Mouse (Mus musculus) CH12.LX (cell line): ENCODE data around the gene Serpinb13. TPM values are rescaled to one million over a fixed set of nuclear protein-coding genes. Genes with fewer than 3 reads are reported as not detected.

ENCODE experiments used
- DNase-seq: peaks from one replicate; pipeline ENCODE4 v3.0.0-alpha.2; 2013; ENCODE audit errors: extremely low read depth
- H3K27ac ChIP-seq: 2 replicates; pipeline ENCODE4 v1.5.1; 2012; ENCODE audit warnings: low read depth, mild to moderate bottlenecking, control low read depth, moderate library complexity; ENCODE audit not compliant: insufficient read depth
- H3K27me3 ChIP-seq: replicated peaks from 2 replicates; pipeline ENCODE3; 2012; ENCODE audit warnings: inconsistent platforms
- H3K36me3 ChIP-seq, 2 experiments: replicated peaks in 1 of 2; 2 replicates each; pipeline versions ENCODE3 to v1.6.1; 2012; ENCODE audit warnings: inconsistent platforms in 1 of 2, low read length in 1 of 2, mild to moderate bottlenecking in 1 of 2, mixed read lengths in 1 of 2, moderate library complexity in 1 of 2; ENCODE audit not compliant: control insufficient read depth in 1 of 2, insufficient read depth in 1 of 2
- H3K4me1 ChIP-seq, 2 experiments: 2 replicates each; pipeline ENCODE4 v1.6.1; 2012; ENCODE audit warnings: inconsistent platforms in 1 of 2, moderate library complexity in 1 of 2; ENCODE audit not compliant: insufficient read depth in 2 of 2, control insufficient read depth in 1 of 2
- H3K4me2 ChIP-seq: 2 replicates; pipeline ENCODE4 v1.6.1; 2012; ENCODE audit warnings: low read depth, mild to moderate bottlenecking, control low read depth; ENCODE audit not compliant: poor library complexity, insufficient read depth, severe bottlenecking
- H3K4me3 ChIP-seq, 3 experiments: fragments of 150-350 bp in 1 of 3; sonication (generic) in 1 of 3; replicated peaks in 1 of 3; 2 replicates each; pipeline versions ENCODE3 to v1.5.1; 2011 to 2012; ENCODE audit warnings: low read depth in 2 of 3, low read length in 2 of 3, mild to moderate bottlenecking in 2 of 3, moderate library complexity in 2 of 3, control low read depth in 1 of 3, improper control_type of control experiment in 1 of 3, inconsistent platforms in 1 of 3, mixed read lengths in 1 of 3; ENCODE audit not compliant: poor library complexity in 1 of 3
- H3K79me2 ChIP-seq: replicated peaks from 2 replicates; pipeline ENCODE4 v1.6.1; 2012; ENCODE audit warnings: mild to moderate bottlenecking, moderate library complexity; ENCODE audit not compliant: control insufficient read depth, poor library complexity, insufficient read depth, severe bottlenecking; ENCODE audit errors: extremely low read depth
- H3K9ac ChIP-seq: 2 replicates; pipeline ENCODE4 v1.6.1; 2012; ENCODE audit warnings: low read depth, mild to moderate bottlenecking, control low read depth, moderate library complexity; ENCODE audit not compliant: insufficient read depth
- H3K9me3 ChIP-seq: replicated peaks from 2 replicates; pipeline ENCODE3; 2012; ENCODE audit warnings: low read length, inconsistent platforms, mixed read lengths
- CHD1 ChIP-seq: IDR thresholded peaks from 2 replicates; pipeline ENCODE4 v1.6.1; 2012; ENCODE audit warnings: low read depth, low read length, improper control_type of control experiment, inconsistent platforms
- CTCF ChIP-seq, 2 experiments: IDR thresholded peaks in 1 of 2; conservative IDR thresholded peaks in 1 of 2; 2 replicates each; pipeline ENCODE4 v1.5.1; 2011 to 2012; ENCODE audit warnings: low read depth in 2 of 2, low read length in 2 of 2, improper control_type of control experiment in 1 of 2, inconsistent platforms in 1 of 2, mild to moderate bottlenecking in 1 of 2, moderate library complexity in 1 of 2
- E2F4 ChIP-seq: IDR thresholded peaks from 2 replicates; pipeline ENCODE4 v1.6.1; 2011; ENCODE audit warnings: low read depth, low read length, improper control_type of control experiment; ENCODE audit not compliant: insufficient replicate concordance
- ELF1 ChIP-seq: IDR thresholded peaks from 2 replicates; pipeline ENCODE4 v1.6.1; 2014; ENCODE audit warnings: low read depth, mild to moderate bottlenecking, inconsistent platforms, low read length, improper control_type of control experiment
- EP300 ChIP-seq: IDR thresholded peaks from 2 replicates; pipeline ENCODE4 v1.6.1; 2011; ENCODE audit warnings: low read length, improper control_type of control experiment
- HCFC1 ChIP-seq: IDR thresholded peaks from 2 replicates; pipeline ENCODE4 v1.6.1; 2012; ENCODE audit warnings: low read depth, mild to moderate bottlenecking, inconsistent platforms, low read length, improper control_type of control experiment
- JUN ChIP-seq: IDR thresholded peaks from 2 replicates; pipeline ENCODE4 v1.6.1; 2011; ENCODE audit warnings: low read depth, mild to moderate bottlenecking, low read length, improper control_type of control experiment, moderate library complexity; ENCODE audit not compliant: insufficient read depth
- JUND ChIP-seq: conservative IDR thresholded peaks from 2 replicates; pipeline ENCODE4 v1.6.1; 2011; ENCODE audit warnings: low read depth, low read length, improper control_type of control experiment
- MAFK ChIP-seq: IDR thresholded peaks from 2 replicates; pipeline ENCODE4 v1.6.1; 2011; ENCODE audit warnings: low read length, improper control_type of control experiment; ENCODE audit not compliant: insufficient replicate concordance
- MAX ChIP-seq: IDR thresholded peaks from 2 replicates; pipeline ENCODE4 v1.6.1; 2011; ENCODE audit warnings: low read length, improper control_type of control experiment
- MYC ChIP-seq: IDR thresholded peaks from 2 replicates; pipeline ENCODE4 v1.6.1; 2011; ENCODE audit warnings: low read depth, mild to moderate bottlenecking, improper control_type of control experiment, low read length
- NRF1 ChIP-seq: IDR thresholded peaks from 2 replicates; pipeline ENCODE4 v1.6.1; 2014; ENCODE audit warnings: low read depth, mild to moderate bottlenecking, inconsistent platforms, low read length, improper control_type of control experiment, moderate library complexity
- PAX5 ChIP-seq: IDR thresholded peaks from 2 replicates; pipeline ENCODE4 v1.6.1; 2012; ENCODE audit warnings: low read length, inconsistent platforms, mixed read lengths
- POLR2A ChIP-seq: IDR thresholded peaks from 2 replicates; pipeline ENCODE4 v1.6.1; 2011; ENCODE audit warnings: low read depth, mild to moderate bottlenecking, improper control_type of control experiment, low read length
- RAD21 ChIP-seq: IDR thresholded peaks from 2 replicates; pipeline ENCODE4 v1.6.1; 2011; ENCODE audit warnings: low read depth, mild to moderate bottlenecking, low read length, improper control_type of control experiment, moderate library complexity
- RCOR1 ChIP-seq: conservative IDR thresholded peaks from 2 replicates; pipeline ENCODE4 v1.6.1; 2012; ENCODE audit warnings: low read depth, mild to moderate bottlenecking, inconsistent platforms, low read length, improper control_type of control experiment
- SIN3A ChIP-seq: IDR thresholded peaks from 2 replicates; pipeline ENCODE4 v1.6.1; 2012; ENCODE audit warnings: low read length, improper control_type of control experiment, inconsistent platforms
- SMC3 ChIP-seq: IDR thresholded peaks from 2 replicates; pipeline ENCODE4 v1.6.1; 2011; ENCODE audit warnings: low read depth, low read length, improper control_type of control experiment
- TBP ChIP-seq: conservative IDR thresholded peaks from 2 replicates; pipeline ENCODE4 v1.6.1; 2011; ENCODE audit warnings: low read depth, low read length, improper control_type of control experiment
- TCF12 ChIP-seq: IDR thresholded peaks from 2 replicates; pipeline ENCODE4 v1.6.1; 2014; ENCODE audit warnings: low read depth, mild to moderate bottlenecking, inconsistent platforms, low read length, improper control_type of control experiment
- UBTF ChIP-seq: IDR thresholded peaks from 2 replicates; pipeline ENCODE4 v1.6.1; 2012; ENCODE audit warnings: low read depth, mild to moderate bottlenecking, inconsistent platforms, low read length, improper control_type of control experiment, moderate library complexity
- USF1 ChIP-seq: IDR thresholded peaks from 2 replicates; pipeline ENCODE4 v1.6.1; 2014; ENCODE audit warnings: low read depth, mild to moderate bottlenecking, inconsistent platforms, low read length, improper control_type of control experiment
- ZC3H11A ChIP-seq: IDR thresholded peaks from 2 replicates; pipeline ENCODE4 v1.6.1; 2012; ENCODE audit warnings: low read depth, mild to moderate bottlenecking, inconsistent platforms, low read length, improper control_type of control experiment
- ZKSCAN1 ChIP-seq: IDR thresholded peaks from 2 replicates; pipeline ENCODE4 v1.6.1; 2012; ENCODE audit warnings: low read depth, inconsistent platforms, low read length, improper control_type of control experiment, borderline replicate concordance
- ZMIZ1 ChIP-seq: IDR thresholded peaks from 2 replicates; pipeline ENCODE4 v1.6.1; 2012; ENCODE audit warnings: low read depth, mild to moderate bottlenecking, inconsistent platforms, low read length, improper control_type of control experiment
- ZNF384 ChIP-seq: IDR thresholded peaks from 2 replicates; pipeline ENCODE4 v1.6.1; 2012; ENCODE audit warnings: low read depth, low read length, improper control_type of control experiment, inconsistent platforms
- dilution Hi-C: fragments of 300-500 bp; cut with MboI; formaldehyde crosslinking; loops from 2 replicates; pipeline ENCODE4 v1.14.3; 2020; ENCODE audit warnings: low sequenced_read_pairs; ENCODE audit not compliant: extremely low pct_unique_long_range_greater_than_20kb, extremely low pct_ligation_motif_present
- in situ Hi-C: fragments of 300-500 bp; cut with MboI; formaldehyde crosslinking; loops from 3 replicates; pipeline ENCODE4 v1.14.3; 2019; ENCODE audit warnings: low sequenced_read_pairs, low pct_ligation_motif_present, low pct_unique_long_range_greater_than_20kb, mixed read lengths
- polyA plus RNA-seq: library from polyadenylated mRNA; unstranded; fragments of >175 nt; gene quantifications from 2 replicates; pipeline ENCODE4 v1.2.1, GENCODE M21; 2012; ENCODE audit warnings: low read depth; ENCODE audit not compliant: insufficient read length
- total RNA-seq, 2 experiments: library from RNA; depleted of rRNA; stranded (reverse); fragments of 300-350 nt in 1 of 2; fragments of >200 nt in 1 of 2; gene quantifications; 2 replicates each; pipeline ENCODE4 v1.2.3; 2012 to 2014

Serpinb13 gene
- total and polyA plus RNA-seq, 3 experiments, result not detected

GRCm38 (mm10) chr1:106933658-106934057 is 47.1 kb upstream of the Serpinb13 start:
- no peak overlapping the region for H3K27ac ChIP-seq
- no peak overlapping the region for H3K4me3 ChIP-seq
- no peak for DNase-seq
- H3K4me2 ChIP-seq, result no peak overlapping the region
- in situ Hi-C loops (no loop called here), dilution Hi-C loops (no loop called here)
- H3K36me3 ChIP-seq, result no peaks in the 10 kb centered on the region
- H3K27me3 ChIP-seq, result peaks cover 4% of the 10 kb centered on the region
- H3K79me2 ChIP-seq, result no peaks in the 10 kb centered on the region
- TF ChIP-seq SMC3 (no peak), TCF12 (no peak), CHD1 (no peak), ELF1 (no peak), TBP (no peak), ZC3H11A (no peak), RCOR1 (no peak), EP300 (no peak), E2F4 (no peak)
- no peaks in the 10 kb centered on the region for H3K9me3 ChIP-seq
- peaks cover 0 to 5% of the 10 kb centered on the region in 2 experiments; a peak in 1 of 4 replicates for H3K4me1 ChIP-seq
- no peak overlapping the region for H3K9ac ChIP-seq

DNA sequence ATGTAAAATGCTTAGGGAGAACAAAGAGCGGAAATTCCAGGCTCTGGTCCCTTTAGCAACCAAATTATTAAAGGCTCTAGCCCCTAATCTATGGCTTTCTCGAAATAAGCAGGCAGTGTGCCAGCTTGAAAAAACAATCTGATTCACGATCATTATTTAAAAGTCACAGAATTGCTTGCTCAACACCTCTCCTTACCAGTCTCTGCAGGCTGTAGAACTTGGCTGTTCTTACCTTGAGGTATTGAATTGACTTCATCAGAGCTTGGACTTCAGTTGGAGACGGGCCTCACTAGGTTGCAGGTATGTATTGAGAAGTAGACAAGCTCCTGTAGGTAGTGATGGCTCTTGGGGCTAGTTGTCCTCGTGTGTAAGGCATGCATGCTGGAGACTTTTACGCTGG is 46.5 kb upstream of the Serpinb13 start, which contains the start of gene Serpinb12:
TSS of gene Serpinb12 (plus strand) at position 185 of the 400 bp plus-strand sequence.
- H3K9ac ChIP-seq, result no peak within 1 kb of the TSS
- H3K4me2 ChIP-seq, result no peak within 1 kb of the TSS
- dilution Hi-C loops (no loop called here), in situ Hi-C loops (no loop called here)
- no peak within 1 kb of the TSS for H3K27ac ChIP-seq
- peaks cover 4% of the 10 kb centered on the region for H3K27me3 ChIP-seq
- H3K4me1 ChIP-seq, result peaks cover 0 to 5% of the 10 kb centered on the region in 2 experiments; a peak in 1 of 4 replicates
- no peaks in the 10 kb centered on the region for H3K9me3 ChIP-seq
- DNase-seq, result no peak
- no peak within 1 kb of the TSS for H3K4me3 ChIP-seq
- no peaks in the 10 kb centered on the region for H3K36me3 ChIP-seq
- TF ChIP-seq SIN3A (no peak), SMC3 (no peak), MAFK (no peak), EP300 (no peak), ZKSCAN1 (no peak), RAD21 (no peak), POLR2A (no peak)
- H3K79me2 ChIP-seq, result no peaks in the 10 kb centered on the region

DNA sequence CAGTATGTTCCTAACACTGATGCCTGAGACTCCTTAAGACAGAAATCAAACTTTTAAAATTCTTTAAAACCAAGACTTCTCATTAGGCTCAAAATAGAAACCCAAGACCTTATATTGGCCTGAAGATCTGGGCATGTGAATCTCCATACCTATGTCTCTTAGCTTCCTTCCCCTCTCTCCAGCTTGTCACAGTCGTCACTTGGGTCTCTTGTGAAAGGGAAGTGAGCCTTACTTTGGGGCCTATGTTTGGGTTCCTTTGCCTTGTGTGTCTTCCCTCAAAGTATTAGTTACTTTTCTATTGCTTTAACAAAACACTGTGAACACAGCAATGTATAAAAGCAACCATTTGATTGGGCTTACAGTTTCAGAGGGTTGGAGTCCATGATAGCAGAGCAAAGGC is 33.6 kb upstream of the Serpinb13 start:
- H3K9me3 ChIP-seq, result peaks cover 3% of the 10 kb centered on the region
- TF ChIP-seq RAD21, result no peak
- TF ChIP-seq CTCF (conservative IDR thresholded peaks at IDR 0.05 in 1 of 2, IDR thresholded peaks at IDR 0.05 in 1 of 2; ENCODE audit: low read depth in 2 of 2, low read length in 2 of 2), result no peak
- no peak for TF ChIP-seq USF1
- TF ChIP-seq PAX5, result no peak
- TF ChIP-seq E2F4, result no peak
- TF ChIP-seq CHD1, result no peak
- no peak for TF ChIP-seq ZMIZ1
- no peak for TF ChIP-seq ZKSCAN1
- no peak for TF ChIP-seq SIN3A
- no peak for TF ChIP-seq JUN
- no peak for TF ChIP-seq ELF1
- TF ChIP-seq MAX, result no peak
- TF ChIP-seq MYC, result no peak
- TF ChIP-seq ZNF384, result no peak
- TF ChIP-seq ZC3H11A, result no peak
- no peak for TF ChIP-seq HCFC1
- no peak for TF ChIP-seq UBTF
- no peak for TF ChIP-seq JUND
- TF ChIP-seq NRF1, result no peak
- TF ChIP-seq RCOR1, result no peak
- TF ChIP-seq, all 38 proteins: peak for 0
- no peak overlapping the region for H3K4me3 ChIP-seq
- H3K9ac ChIP-seq, result no peak overlapping the region
- H3K27ac ChIP-seq, result no peak overlapping the region
- DNase-seq, result no peak
- H3K36me3 ChIP-seq, result no peaks in the 10 kb centered on the region
- H3K4me2 ChIP-seq, result no peak overlapping the region
- dilution Hi-C loops (no loop called here), in situ Hi-C loops (no loop called here)
- peaks cover 1% of the 10 kb centered on the region for H3K27me3 ChIP-seq
- H3K4me1 ChIP-seq, result no peaks in the 10 kb centered on the region
- no peaks in the 10 kb centered on the region for H3K79me2 ChIP-seq
